Mouse (Mus musculus): ENCODE measurements around the gene Itpk1. TPM values are rescaled to one million over a fixed set of nuclear protein-coding genes. Genes with fewer than 3 reads are reported as not detected.

Gene Itpk1
- polyA plus RNA-seq, 1 experiment from 2014 or later = 12.0 TPM

- ATAC-seq (ENCODE audit: insufficient number of reproducible peaks, insufficient read depth, low FRiP score, low TSS enrichment) = no peak
- 67% methylated on average over 3 of the region's 3 CpGs for WGBS
- H3K9ac ChIP-seq = no peak overlapping the region
These were observed 19.9 kb downstream of the Itpk1 start for GRCm38 (mm10) chr12:102684720-102685386.

GRCm38 (mm10) chr12:102683979-102684378 is 20.8 kb downstream of the Itpk1 start:
- Histone ChIP-seq H3K27ac (no peak overlapping the region), H3K9me3 (no peaks in the 10 kb centered on the region), H3K4me2 (replicated peaks) (no peak overlapping the region), H3K4me3 (no peak overlapping the region), H3K27me3 (no peaks in the 10 kb centered on the region), H3K9ac (no peak overlapping the region), H3K36me3 (no peaks in the 10 kb centered on the region), H3K4me1 (peaks cover 14% of the 10 kb centered on the region)
- ATAC-seq (ENCODE audit: insufficient number of reproducible peaks, insufficient read depth, low FRiP score, low TSS enrichment) = no peak
- 81% methylated on average over 5 of the region's 5 CpGs for WGBS

More at GRCm38 (mm10) chr12:102684720-102685386, 19.9 kb downstream of the Itpk1 start:
- Histone ChIP-seq H3K9me3 (no peaks in the 10 kb centered on the region), H3K27ac (no peak overlapping the region; the same call in 1 of the 2 replicates), H3K4me1 (peaks cover 14% of the 10 kb centered on the region), H3K36me3 (no peaks in the 10 kb centered on the region), H3K4me3 (no peak overlapping the region), H3K4me2 (replicated peaks) (no peak overlapping the region), H3K27me3 (no peaks in the 10 kb centered on the region)

GRCm38 (mm10) chr12:102683438-102683837 is 21.3 kb downstream of the Itpk1 start:
- H3K27me3 ChIP-seq = no peaks in the 10 kb centered on the region
- H3K9me3 ChIP-seq = no peaks in the 10 kb centered on the region
- H3K4me2 ChIP-seq (replicated peaks) = no peak overlapping the region
- no peak overlapping the region for H3K4me3 ChIP-seq
- no peak overlapping the region for H3K9ac ChIP-seq
- H3K36me3 ChIP-seq = no peaks in the 10 kb centered on the region
- peaks cover 14% of the 10 kb centered on the region for H3K4me1 ChIP-seq
- ATAC-seq (ENCODE audit: insufficient number of reproducible peaks, insufficient read depth, low FRiP score, low TSS enrichment) = no peak
- H3K27ac ChIP-seq = no peak overlapping the region
- 80% methylated on average over 6 of the region's 6 CpGs for WGBS

- Histone ChIP-seq H3K36me3 (no peaks in the 10 kb centered on the region), H3K9me3 (no peaks in the 10 kb centered on the region), H3K4me1 (peaks cover 14% of the 10 kb centered on the region), H3K27ac (no peak overlapping the region), H3K27me3 (no peaks in the 10 kb centered on the region), H3K4me3 (no peak overlapping the region), H3K4me2 (replicated peaks) (no peak overlapping the region), H3K9ac (no peak overlapping the region)
- 71% methylated on average over 7 of the region's 7 CpGs for WGBS
- no peak for ATAC-seq (ENCODE audit: insufficient number of reproducible peaks, insufficient read depth, low FRiP score, low TSS enrichment)
These were observed 21.9 kb downstream of the Itpk1 start for GRCm38 (mm10) chr12:102682722-102683299.

GRCm38 (mm10) chr12:102682085-102682484 is 22.6 kb downstream of the Itpk1 start:
- Histone ChIP-seq H3K27ac (no peak overlapping the region), H3K4me3 (no peak overlapping the region), H3K9me3 (no peaks in the 10 kb centered on the region), H3K27me3 (no peaks in the 10 kb centered on the region), H3K9ac (no peak overlapping the region), H3K36me3 (no peaks in the 10 kb centered on the region), H3K4me2 (replicated peaks) (no peak overlapping the region), H3K4me1 (peaks cover 14% of the 10 kb centered on the region)
- ATAC-seq (ENCODE audit: insufficient number of reproducible peaks, insufficient read depth, low FRiP score, low TSS enrichment) = no peak
- WGBS = 87% methylated on average over 5 of the region's 5 CpGs

GRCm38 (mm10) chr12:102681590-102681989 is 23.1 kb downstream of the Itpk1 start:
- H3K4me1 ChIP-seq = peaks cover 14% of the 10 kb centered on the region
- H3K9ac ChIP-seq = no peak overlapping the region
- H3K4me2 ChIP-seq (replicated peaks) = no peak overlapping the region
- no peaks in the 10 kb centered on the region for H3K9me3 ChIP-seq
- no peaks in the 10 kb centered on the region for H3K36me3 ChIP-seq
- no peak for ATAC-seq (ENCODE audit: insufficient number of reproducible peaks, insufficient read depth, low FRiP score, low TSS enrichment)
- 77% methylated on average over 7 of the region's 7 CpGs for WGBS
- H3K27me3 ChIP-seq = no peaks in the 10 kb centered on the region
- no peak overlapping the region for H3K4me3 ChIP-seq
- H3K27ac ChIP-seq = no peak overlapping the region

- 60% methylated on average over 6 of the region's 6 CpGs for WGBS
- Histone ChIP-seq H3K27ac (no peak overlapping the region), H3K4me2 (replicated peaks) (no peak overlapping the region), H3K4me3 (no peak overlapping the region), H3K9me3 (no peaks in the 10 kb centered on the region), H3K9ac (no peak overlapping the region), H3K36me3 (no peaks in the 10 kb centered on the region), H3K27me3 (no peaks in the 10 kb centered on the region), H3K4me1 (no peaks in the 10 kb centered on the region)
- ATAC-seq (ENCODE audit: insufficient number of reproducible peaks, insufficient read depth, low FRiP score, low TSS enrichment) = no peak
These were observed 25.9 kb downstream of the Itpk1 start for GRCm38 (mm10) chr12:102678820-102679219.

GRCm38 (mm10) chr12:102677089-102677488 is 27.6 kb downstream of the Itpk1 start:
- H3K4me3 ChIP-seq = no peak overlapping the region
- no peaks in the 10 kb centered on the region for H3K36me3 ChIP-seq
- ATAC-seq (ENCODE audit: insufficient number of reproducible peaks, insufficient read depth, low FRiP score, low TSS enrichment) = no peak
- WGBS = 81% methylated on average over 3 of the region's 3 CpGs
- 0 out of 2 replicates have a peak, but pooled peaks cover 2% of the 10 kb centered on the region for H3K4me1 ChIP-seq
- no peak overlapping the region for H3K27ac ChIP-seq
- no peaks in the 10 kb centered on the region for H3K27me3 ChIP-seq
- H3K4me2 ChIP-seq (replicated peaks) = no peak overlapping the region
- no peak overlapping the region for H3K9ac ChIP-seq
- H3K9me3 ChIP-seq = no peaks in the 10 kb centered on the region

- H3K4me3 ChIP-seq = no peak overlapping the region
- no peak overlapping the region for H3K9ac ChIP-seq
- no peaks in the 10 kb centered on the region for H3K9me3 ChIP-seq
- H3K36me3 ChIP-seq = no peaks in the 10 kb centered on the region
- peaks cover 8% of the 10 kb centered on the region; the same call in 1 of the 2 replicates for H3K4me1 ChIP-seq
- H3K27me3 ChIP-seq = no peaks in the 10 kb centered on the region
- H3K4me2 ChIP-seq (replicated peaks) = no peak overlapping the region
- no peak for ATAC-seq (ENCODE audit: insufficient number of reproducible peaks, insufficient read depth, low FRiP score, low TSS enrichment)
- no peak overlapping the region for H3K27ac ChIP-seq
- 76% methylated on average over 10 of the region's 10 CpGs for WGBS
These were observed 30.2 kb downstream of the Itpk1 start for GRCm38 (mm10) chr12:102674556-102674955.

- peaks cover 8% of the 10 kb centered on the region; the same call in 1 of the 2 replicates for H3K4me1 ChIP-seq
- no peaks in the 10 kb centered on the region for H3K9me3 ChIP-seq
- no peaks in the 10 kb centered on the region for H3K27me3 ChIP-seq
- H3K36me3 ChIP-seq = no peaks in the 10 kb centered on the region
- no peak overlapping the region for H3K27ac ChIP-seq
- 92% methylated on average over 13 of the region's 13 CpGs for WGBS
- no peak overlapping the region for H3K4me3 ChIP-seq
- ATAC-seq (ENCODE audit: insufficient number of reproducible peaks, insufficient read depth, low FRiP score, low TSS enrichment) = no peak
- H3K4me2 ChIP-seq (replicated peaks) = no peak overlapping the region
- no peak overlapping the region for H3K9ac ChIP-seq
These were observed 30.6 kb downstream of the Itpk1 start for GRCm38 (mm10) chr12:102674123-102674522.

- Histone ChIP-seq H3K4me2 (replicated peaks) (no peak overlapping the region), H3K9me3 (no peaks in the 10 kb centered on the region), H3K27ac (no peak overlapping the region), H3K9ac (no peak overlapping the region), H3K4me3 (no peak overlapping the region), H3K27me3 (no peaks in the 10 kb centered on the region), H3K4me1 (peaks cover 8% of the 10 kb centered on the region; the same call in 1 of the 2 replicates), H3K36me3 (no peaks in the 10 kb centered on the region)
- no peak for ATAC-seq (ENCODE audit: insufficient number of reproducible peaks, insufficient read depth, low FRiP score, low TSS enrichment)
- 84% methylated on average over 20 of the region's 20 CpGs for WGBS
These were observed 31.6 kb downstream of the Itpk1 start for GRCm38 (mm10) chr12:102672857-102673839.

Measured in embryonic facial prominence, embryonic 12.5 days (tissue).